ENCODE assay signal across 26 mouse cellular contexts in genomic region chr16:47551101-47551500, GRCm38 (mm10).
"Had no signal": no experiment of that assay in that cellular context is flagged by ENCODE, and none has a peak within 500 bp of the region (broad histone marks: within the 10 kb centered on the region; RNA-seq: fewer than 3 reads in every experiment).

No protein-coding gene starts in this region.

- H3K27ac ChIP-seq: embryonic facial prominence, embryonic 10.5 days; embryonic facial prominence, embryonic 12.5 days; embryonic facial prominence, embryonic 13.5 days; embryonic facial prominence, embryonic 15.5 days; forebrain, embryonic 10.5 days; forebrain, embryonic 12.5 days; forebrain, embryonic 13.5 days; forebrain, embryonic 15.5 days; gastrocnemius, adult 2 months had no signal

- DNase-seq: cerebellum, adult 2 months; cerebellum, adult 8-10 months; cerebellum, adult 9-10 months; cerebellum, adult 9-11 months; cerebellum, postnatal 10 days; cerebellum, postnatal 14 days; cerebellum, postnatal 25 days; cerebellum, postnatal 36 days; embryo, embryonic 11 days; forebrain, postnatal 0 days; gastrocnemius, adult 2 months; gastrocnemius, postnatal 10 days; gastrocnemius, postnatal 14 days; gastrocnemius, postnatal 25 days; gastrocnemius, postnatal 36 days; heart, adult 11 months; heart, adult 18-20 months had no signal

- H3K4me3 ChIP-seq: embryonic facial prominence, embryonic 10.5 days; embryonic facial prominence, embryonic 12.5 days; embryonic facial prominence, embryonic 13.5 days; embryonic facial prominence, embryonic 15.5 days; erythroblast, embryonic 14.5 days; forebrain, embryonic 10.5 days; forebrain, embryonic 12.5 days; forebrain, embryonic 13.5 days; forebrain, embryonic 15.5 days; gastrocnemius, adult 2 months had no signal
